20 mouse cellular contexts compared by ENCODE assay signal in genomic region chr9:86643497-86643896, GRCm38 (mm10). TPM values are rescaled to one million over a fixed set of nuclear protein-coding genes. Genes with fewer than 3 reads are reported as not detected.
DNase-seq lines count a peak whose midpoint lies in the region; ATAC-seq and TF ChIP-seq lines count a peak whose summit lies in the region.
"Had no signal": no experiment of that assay in that cellular context is flagged by ENCODE, and none has a peak within 500 bp of the region (broad histone marks: within the 10 kb centered on the region; RNA-seq: fewer than 3 reads in every experiment).

No protein-coding gene starts in this region.

- DNase-seq in gastrocnemius, adult 2 months = no peak
- no peak for DNase-seq in gastrocnemius, postnatal 25 days
- DNase-seq in liver, adult 2 months (ENCODE audit: extremely low read depth, low read depth, low spot score) = peak; percentile 93
- DNase-seq in liver, postnatal 0 days = no peak
- peak; percentile 62 for DNase-seq in NIH3T3 (ENCODE audit: low read depth)
- DNase-seq in layer of hippocampus, postnatal 25 days (ENCODE audit: extremely low spot score in 1 of 2, low spot score in 1 of 2) = no peak
- DNase-seq: adrenal gland, adult 8-10 months; cerebellum, adult 18-20 months; cerebellum, adult 9-11 months; cerebellum, postnatal 36 days; forebrain, postnatal 0 days; gastrocnemius, postnatal 10 days; heart, adult 11 months; heart, postnatal 36 days had no signal

- ATAC-seq in liver, postnatal 0 days = no peak
- ATAC-seq: forebrain, embryonic 13.5 days; forebrain, postnatal 0 days had no signal

- peaks cover 8% of the 10 kb centered on the region; the same call in 1 of the 2 replicates for H3K4me1 ChIP-seq in liver, adult 2 months (ENCODE audit: control insufficient read depth, insufficient read depth, low read length)
- H3K4me1 ChIP-seq in liver, postnatal 0 days (ENCODE audit: insufficient read depth) = no peaks in the 10 kb centered on the region
- H3K4me1 ChIP-seq in brown adipose tissue, adult 24 weeks (ENCODE audit: control insufficient read depth, insufficient read depth, insufficient read length, low read length) = peaks cover 5% of the 10 kb centered on the region; the same call in 1 of the 2 replicates
- H3K4me1 ChIP-seq: forebrain, embryonic 13.5 days; hindbrain, embryonic 15.5 days had no signal

- 25% methylated on average over 4 of the region's 4 CpGs for WGBS in liver, adult 2 months
- WGBS in liver, postnatal 0 days (ENCODE audit: insufficient replicate concordance) = 76% methylated on average over 4 of the region's 4 CpGs

- H3K9ac ChIP-seq in liver, adult 2 months (ENCODE audit: low read depth, low read length) = no peak overlapping the region
- H3K9ac ChIP-seq in liver, postnatal 0 days (replicated peaks) = no peak overlapping the region
- H3K9ac ChIP-seq: embryonic facial prominence, embryonic 13.5 days; forebrain, embryonic 13.5 days; forebrain, postnatal 0 days; heart, embryonic 13.5 days; hindbrain, embryonic 15.5 days had no signal

- no peak for TF ChIP-seq EP300 in liver, postnatal 0 days (IDR thresholded peaks at IDR 0.05; ENCODE audit: low read depth)

- no peak for TF ChIP-seq POLR2A in liver, adult 2 months (IDR thresholded peaks at IDR 0.05; ENCODE audit: extremely low read depth, insufficient read depth, low read length)

- 0 out of 2 replicates have a peak overlapping the region, but pooled peaks have one; percentile 48 for H3K27ac ChIP-seq in gastrocnemius, adult 2 months
- H3K27ac ChIP-seq in liver, adult 2 months (replicated peaks; ENCODE audit: insufficient read depth, low read depth, low read length) = no peak overlapping the region
- H3K27ac ChIP-seq in liver, postnatal 0 days (ENCODE audit: low read depth) = no peak overlapping the region
- peak overlapping the region; percentile 83 for H3K27ac ChIP-seq in brown adipose tissue, adult 24 weeks (replicated peaks; ENCODE audit: low read depth, low read length)
- H3K27ac ChIP-seq: embryonic facial prominence, embryonic 13.5 days; forebrain, embryonic 13.5 days; heart, embryonic 13.5 days; hindbrain, embryonic 15.5 days had no signal

- H3K9me3 ChIP-seq in liver, postnatal 0 days (ENCODE audit: low read length) = no peaks in the 10 kb centered on the region
- H3K9me3 ChIP-seq: embryonic facial prominence, embryonic 13.5 days; forebrain, embryonic 13.5 days; heart, embryonic 13.5 days; hindbrain, embryonic 15.5 days had no signal

- no peak for TF ChIP-seq CTCF in gastrocnemius, adult 2 months (IDR thresholded peaks at IDR 0.05)
- no peak for TF ChIP-seq CTCF in liver, adult 2 months (IDR thresholded peaks at IDR 0.05; ENCODE audit: low read depth, low read length)
- TF ChIP-seq CTCF in liver, postnatal 0 days (IDR thresholded peaks at IDR 0.05; ENCODE audit: low read depth) = no peak

- no peaks in the 10 kb centered on the region for H3K27me3 ChIP-seq in liver, adult 2 months (ENCODE audit: control insufficient read depth, insufficient read depth, low read length)
- no peaks in the 10 kb centered on the region for H3K27me3 ChIP-seq in liver, postnatal 0 days (ENCODE audit: insufficient read depth, low read length)
- H3K27me3 ChIP-seq: CH12.LX; embryonic facial prominence, embryonic 13.5 days; forebrain, embryonic 13.5 days; heart, embryonic 13.5 days; hindbrain, embryonic 15.5 days had no signal

- no peaks in the 10 kb centered on the region; the same call in 1 of the 2 replicates for H3K79me2 ChIP-seq in liver, adult 2 months (ENCODE audit: control insufficient read depth, insufficient read depth, low read length)

- no peak overlapping the region for H3K4me3 ChIP-seq in gastrocnemius, adult 2 months
- H3K4me3 ChIP-seq in liver, adult 2 months (ENCODE audit: insufficient read depth, low read depth, low read length) = no peak overlapping the region
- H3K4me3 ChIP-seq in liver, postnatal 0 days (ENCODE audit: low read depth, low read length) = no peak overlapping the region
- H3K4me3 ChIP-seq in brown adipose tissue, adult 24 weeks (ENCODE audit: insufficient read depth, low read depth, low read length) = no peak overlapping the region
- H3K4me3 ChIP-seq: embryonic facial prominence, embryonic 13.5 days; forebrain, embryonic 13.5 days; heart, embryonic 13.5 days; hindbrain, embryonic 15.5 days had no signal

- intact Hi-C loops in gastrocnemius, adult 2 months (cut with DNase I) = loop anchor here (2.0 kb wide), 1 partner anchor 103 kb away; no protein-coding TSS in a partner anchor

- H3K4me2 ChIP-seq in liver, postnatal 0 days (ENCODE audit: low read depth, low read length) = no peak overlapping the region
- H3K4me2 ChIP-seq: embryonic facial prominence, embryonic 13.5 days; forebrain, embryonic 13.5 days; heart, embryonic 13.5 days; hindbrain, embryonic 15.5 days had no signal

- H3K36me3 ChIP-seq in liver, adult 2 months (ENCODE audit: control insufficient read depth, insufficient read depth, low read length) = peaks cover 50% of the 10 kb centered on the region
- H3K36me3 ChIP-seq in liver, postnatal 0 days (replicated peaks; ENCODE audit: insufficient read depth, low read length) = no peaks in the 10 kb centered on the region
- H3K36me3 ChIP-seq: embryonic facial prominence, embryonic 13.5 days; hindbrain, embryonic 15.5 days had no signal

RNA-seq across cellular contexts. Expression of gene Me1, which starts 52.3 kb away (rescaled TPM):
- total RNA-seq in gastrocnemius, adult 2 months (2021) = 100 to 1,000 TPM; 127 to 221 TPM
- total RNA-seq in gastrocnemius, postnatal 25 days (2021) = 100 to 1,000 TPM; 122 to 129 TPM
- total RNA-seq in liver, adult 2 months (2014; rRNA removed) = 62.8 and 87.4 TPM in 2 replicates
- polyA plus RNA-seq in liver, adult 2 months (2012; rRNA removed) = 66.3 and 101 TPM in 2 replicates
- 7.7 and 10.3 TPM in 2 replicates for polyA plus RNA-seq in liver, postnatal 0 days (2015; fragmentation: Nextera tagmentation; extraction: Ambion mirVana)
- 817 and 987 TPM in 2 replicates for polyA plus RNA-seq in brown adipose tissue, adult 24 weeks (2012; ENCODE audit: insufficient read depth, insufficient read length, missing spikeins)
- total RNA-seq in layer of hippocampus, postnatal 25 days (2021) = 10 to 100 TPM; 65.7 to 68.1 TPM

Comparison
In these comparisons a context has a peak if more than half of its experiments do, and no peak if none do; other contexts are left out.
1. DNase-seq: peak in liver, adult 2 months (single experiment) and NIH3T3 (single experiment); none in gastrocnemius, adult 2 months (single experiment), gastrocnemius, postnatal 25 days (single experiment), liver, postnatal 0 days (single experiment) and layer of hippocampus, postnatal 25 days (0 of 2).
2. H3K27ac ChIP-seq: peak in gastrocnemius, adult 2 months (single experiment) and brown adipose tissue, adult 24 weeks (single experiment); none in liver, adult 2 months (single experiment) and liver, postnatal 0 days (single experiment).